Comparison of ENCODE assay signal across 9 mouse cellular contexts in genomic region chr2:158207848-158208247, GRCm38 (mm10). TPM values are rescaled to one million over a fixed set of nuclear protein-coding genes. Genes with fewer than 3 reads are reported as not detected.
DNase-seq lines count a peak whose midpoint lies in the region; ATAC-seq and TF ChIP-seq lines count a peak whose summit lies in the region.
"Had no signal": no experiment of that assay in that cellular context is flagged by ENCODE, and none has a peak within 500 bp of the region (broad histone marks: within the 10 kb centered on the region; RNA-seq: fewer than 3 reads in every experiment).

No protein-coding gene starts in this region.

- peaks cover 13% of the 10 kb centered on the region for H3K27me3 ChIP-seq in CH12.LX (replicated peaks)

- dilution Hi-C loops in CH12.LX (cut with MboI; ENCODE audit: extremely low pct_ligation_motif_present, extremely low pct_unique_long_range_greater_than_20kb, low sequenced_read_pairs): no loop called here

- no peak overlapping the region for H3K27ac ChIP-seq in CH12.LX (ENCODE audit: insufficient read depth, low read depth)

- DNase-seq in CH12.LX (ENCODE audit: extremely low read depth): peak; percentile 70
- peak; percentile 83 for DNase-seq in ZHBTc4 (ENCODE audit: low read depth, low spot score)
- peak; percentile 82 for DNase-seq in embryo, embryonic 10.5 days (ENCODE audit: low spot score)
- DNase-seq in kidney, postnatal 36 days: peak; percentile 72 to 86
- peak; percentile 81 for DNase-seq in lung, adult 2 months
- peak; percentile 88 for DNase-seq in retina, postnatal 1 day
- DNase-seq in yolk sac, embryonic 10.5 days (ENCODE audit: low spot score): peak; percentile 48

- no peak for TF ChIP-seq POLR2A in CH12.LX (IDR thresholded peaks at IDR 0.05; ENCODE audit: low read depth, low read length)
- no peak for TF ChIP-seq POLR2A in lung, adult 2 months (IDR thresholded peaks at IDR 0.05; ENCODE audit: borderline replicate concordance, extremely low read depth, low read depth, low read length)

- no peak overlapping the region for H3K4me3 ChIP-seq in CH12.LX (replicated peaks in 1 of 3; ENCODE audit: low read depth in 2 of 3, low read length in 2 of 3, poor library complexity in 1 of 3)
- H3K4me3 ChIP-seq in lung, adult 2 months (replicated peaks; ENCODE audit: extremely low read depth, low read depth, low read length): no peak overlapping the region

- WGBS in lung, adult 2 months: 7% methylated on average over 12 of the region's 12 CpGs

- H3K4me2 ChIP-seq in CH12.LX (ENCODE audit: insufficient read depth, low read depth, poor library complexity, severe bottlenecking): no peak overlapping the region

- no peaks in the 10 kb centered on the region for H3K79me2 ChIP-seq in CH12.LX (replicated peaks; ENCODE audit: control insufficient read depth, extremely low read depth, insufficient read depth, poor library complexity, severe bottlenecking)

- in situ Hi-C loops in CH12.LX (cut with MboI; ENCODE audit: low pct_ligation_motif_present, low pct_unique_long_range_greater_than_20kb, low sequenced_read_pairs): loop anchor here (10.0 kb wide), 2 partner anchors 147 to 153 kb away; no protein-coding TSS in a partner anchor

- no peak overlapping the region for H3K9ac ChIP-seq in CH12.LX (ENCODE audit: insufficient read depth, low read depth)

- H3K4me1 ChIP-seq in CH12.LX (ENCODE audit: control insufficient read depth in 1 of 2, insufficient read depth in 2 of 2): peaks cover 2 to 43% of the 10 kb centered on the region in 2 experiments
- H3K4me1 ChIP-seq in lung, adult 2 months (ENCODE audit: control insufficient read depth, insufficient read depth, low read length): no peaks in the 10 kb centered on the region

- peak; percentile 68 for ATAC-seq in granulocyte monocyte progenitor cell, adult 5-6 weeks (replicated peaks; ENCODE audit: poor library complexity, severe bottlenecking)

- peak; percentile 98 to 99 for TF ChIP-seq CTCF in CH12.LX (conservative IDR thresholded peaks at IDR 0.05 in 1 of 2, IDR thresholded peaks at IDR 0.05 in 1 of 2; ENCODE audit: low read depth in 2 of 2, low read length in 2 of 2)
- TF ChIP-seq CTCF in lung, adult 2 months (IDR thresholded peaks at IDR 0.05; ENCODE audit: insufficient read depth, low read length): peak; percentile 100

- TF ChIP-seq EP300 in CH12.LX (IDR thresholded peaks at IDR 0.05; ENCODE audit: low read length): no peak

- H3K9me3 ChIP-seq in CH12.LX (replicated peaks; ENCODE audit: low read length): no peaks in the 10 kb centered on the region

- peak; percentile 98 for TF ChIP-seq RAD21 in CH12.LX (IDR thresholded peaks at IDR 0.05; ENCODE audit: low read depth, low read length)

- H3K36me3 ChIP-seq in CH12.LX (replicated peaks in 1 of 2; ENCODE audit: control insufficient read depth in 1 of 2, insufficient read depth in 1 of 2, low read length in 1 of 2): no peaks in the 10 kb centered on the region

TF ChIP-seq in CH12.LX, 34 proteins besides CTCF, POLR2A, EP300 and RAD21:
- TF ChIP-seq MAX (IDR thresholded peaks at IDR 0.05; ENCODE audit: low read length) (peak; percentile 53; the same call in 1 of the 2 replicates), MYC (IDR thresholded peaks at IDR 0.05; ENCODE audit: low read depth, low read length) (peak; percentile 86; the same call in 1 of the 2 replicates), BHLHE40 (IDR thresholded peaks at IDR 0.05; ENCODE audit: low read depth, low read length) (peak; percentile 64), IRF4 (IDR thresholded peaks at IDR 0.05; ENCODE audit: low read depth, low read length) (peak; percentile 48), NELFE (IDR thresholded peaks at IDR 0.05; ENCODE audit: low read depth, low read length) (peak; percentile 44; the same call in 1 of the 2 replicates), SIN3A (IDR thresholded peaks at IDR 0.05; ENCODE audit: low read length) (0 out of 2 replicates have a peak, but pooled peaks have one; percentile 51), ZC3H11A (IDR thresholded peaks at IDR 0.05; ENCODE audit: low read depth, low read length) (peak; percentile 62), ELF1 (IDR thresholded peaks at IDR 0.05; ENCODE audit: low read depth, low read length) (0 out of 2 replicates have a peak, but pooled peaks have one; percentile 10), KAT2A (IDR thresholded peaks at IDR 0.05; ENCODE audit: insufficient replicate concordance, low read length) (no peak), MXI1 (IDR thresholded peaks at IDR 0.05; ENCODE audit: low read depth, low read length) (peak; percentile 86), SMC3 (IDR thresholded peaks at IDR 0.05; ENCODE audit: low read depth, low read length) (peak; percentile 89), E2F4 (IDR thresholded peaks at IDR 0.05; ENCODE audit: insufficient replicate concordance, low read depth, low read length) (no peak), ZMIZ1 (IDR thresholded peaks at IDR 0.05; ENCODE audit: low read depth, low read length) (no peak), MAFK (IDR thresholded peaks at IDR 0.05; ENCODE audit: insufficient replicate concordance, low read length) (0 out of 2 replicates have a peak, but pooled peaks have one; percentile 40)

RNA-seq across cellular contexts. Expression of gene D630003M21Rik, which starts 21.2 kb away (rescaled TPM):
- total RNA-seq in CH12.LX (2012; rRNA removed): 0.29 and 0.93 TPM in 2 replicates
- 1.1 and 1.4 TPM in 2 replicates for total RNA-seq in CH12.LX (2014; rRNA removed)
- 0.20 and 0.23 TPM in 2 replicates for polyA plus RNA-seq in CH12.LX (2012; ENCODE audit: insufficient read length, low read depth)
- 0.21 TPM in 1 of 2 replicates, not detected in the other for total RNA-seq in granulocyte monocyte progenitor cell, adult 5-6 weeks (2014; fragmentation: Nextera tagmentation)
- not detected in 2 replicates for total RNA-seq in granulocyte monocyte progenitor cell, adult 5-6 weeks (2017)
- polyA plus RNA-seq in lung, adult 2 months (2012; rRNA removed): 1.9 and 2.0 TPM in 2 replicates

RNA-seq across cellular contexts. Expression of gene Bpi, which starts 50.0 kb away (rescaled TPM):
- total RNA-seq in CH12.LX (2012; rRNA removed) (0.17 and 0.21 TPM in 2 replicates), CH12.LX (2014; rRNA removed) (0.46 and 0.81 TPM in 2 replicates)
- polyA plus RNA-seq in CH12.LX (2012; ENCODE audit: insufficient read length, low read depth): 0.14 and 0.51 TPM in 2 replicates
- total RNA-seq in granulocyte monocyte progenitor cell, adult 5-6 weeks (2014; fragmentation: Nextera tagmentation): not detected in 2 replicates
- not detected in 2 replicates for total RNA-seq in granulocyte monocyte progenitor cell, adult 5-6 weeks (2017)
- not detected in 2 replicates for polyA plus RNA-seq in lung, adult 2 months (2012; rRNA removed)
- total RNA-seq: left cerebral cortex, adult 8-10 months had no signal
